Mouse (Mus musculus) intestine, embryonic 14.5 days (tissue): ENCODE results near the gene Rnf186. TPM values are rescaled to one million over a fixed set of nuclear protein-coding genes. Genes with fewer than 3 reads are reported as not detected.
"Not testable (repeated sequence)": the region's sequence is repeated elsewhere in the genome, so short reads cannot be mapped to it uniquely, and the experiment has no call there.

Experiments used
- ATAC-seq: fragments of 200-750 bp; cut with Nextera tagmentation; replicated peaks from 2 replicates; pipeline ENCODE4 v1.8.0; 2017; ENCODE audit warnings: low read depth, moderate number of reproducible peaks, moderate TSS enrichment, moderate library complexity; ENCODE audit not compliant: low FRiP score, low TSS enrichment
- DNase-seq: peaks from one replicate; pipeline ENCODE4 v3.0.0-alpha.2; 2018; ENCODE audit warnings: low spot score
- H3K27ac ChIP-seq: fragments of 300-500 bp; sonication (generic); 2 replicates; pipeline ENCODE4 v1.5.1; 2014; ENCODE audit warnings: low read depth, mild to moderate bottlenecking, control low read depth
- H3K27me3 ChIP-seq: fragments of 300-500 bp; sonication (generic); replicated peaks from 2 replicates; pipeline ENCODE4 v1.6.1; 2014; ENCODE audit warnings: low read length, control low read depth; ENCODE audit not compliant: control insufficient read depth, insufficient read depth
- H3K36me3 ChIP-seq: fragments of 300-500 bp; sonication (generic); 2 replicates; pipeline ENCODE4 v1.6.1; 2014; ENCODE audit warnings: low read length, control low read depth; ENCODE audit not compliant: control insufficient read depth, insufficient read depth
- H3K4me1 ChIP-seq: fragments of 300-500 bp; sonication (generic); replicated peaks from 2 replicates; pipeline ENCODE4 v1.6.1; 2014; ENCODE audit warnings: low read length, control low read depth, mixed read lengths; ENCODE audit not compliant: control insufficient read depth, insufficient read depth
- H3K4me2 ChIP-seq: fragments of 300-500 bp; sonication (generic); 2 replicates; pipeline ENCODE4 v1.6.1; 2014; ENCODE audit warnings: low read length
- H3K4me3 ChIP-seq: fragments of 300-500 bp; sonication (generic); 2 replicates; pipeline ENCODE4 v1.5.1; 2014; ENCODE audit warnings: low read depth, low read length, control low read depth, mixed read lengths
- H3K9ac ChIP-seq: fragments of 300-500 bp; sonication (generic); 2 replicates; pipeline ENCODE4 v1.6.1; 2014; ENCODE audit warnings: mild to moderate bottlenecking, low read length
- H3K9me3 ChIP-seq: fragments of 300-500 bp; sonication (generic); 2 replicates; pipeline ENCODE4 v1.6.1; 2016; ENCODE audit warnings: low read length, control low read depth; ENCODE audit not compliant: control insufficient read depth
- WGBS: fragments of 180-500 bp; shearing (Covaris S2); extraction: QIAGEN DNeasy Blood & Tissue Kit; methylation state at CpG from one replicate; pipeline ENCODE4 v1.1.7; 2014; 5-methylcytosine and 5-hydroxymethylcytosine counted together
- polyA plus RNA-seq: library from polyadenylated mRNA; unstranded; fragments of >200 nt; fragmentation: Nextera tagmentation; extraction: Ambion mirVana; gene quantifications from 2 replicates; pipeline ENCODE4 v1.2.1, GENCODE M21; 2014

Rnf186 gene
- polyA plus RNA-seq, 1 experiment from 2014 or later, result 54.1 TPM

DNA sequence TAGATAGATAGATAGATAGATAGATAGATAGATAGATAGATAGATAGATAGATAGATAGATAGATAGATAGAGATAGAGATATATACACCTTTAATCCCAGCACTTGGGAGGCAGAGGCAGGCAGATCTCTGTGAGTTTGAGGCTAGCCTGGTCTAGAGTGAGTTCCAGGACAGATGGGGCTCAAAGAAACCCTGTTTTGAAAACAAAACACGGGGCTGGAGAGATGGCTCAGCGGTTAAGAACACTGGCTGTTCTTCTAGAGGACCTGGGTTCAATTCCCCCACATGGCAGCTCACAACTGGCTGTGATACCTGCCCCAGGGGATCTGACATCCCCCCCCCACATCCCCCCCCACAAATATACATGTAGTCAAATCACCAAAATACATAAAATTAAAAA lies 7.6 kb downstream of the Rnf186 start:
- 82% methylated on average over 2 of the region's 2 CpGs for WGBS
- not testable (repeated sequence) for H3K36me3 ChIP-seq

DNA sequence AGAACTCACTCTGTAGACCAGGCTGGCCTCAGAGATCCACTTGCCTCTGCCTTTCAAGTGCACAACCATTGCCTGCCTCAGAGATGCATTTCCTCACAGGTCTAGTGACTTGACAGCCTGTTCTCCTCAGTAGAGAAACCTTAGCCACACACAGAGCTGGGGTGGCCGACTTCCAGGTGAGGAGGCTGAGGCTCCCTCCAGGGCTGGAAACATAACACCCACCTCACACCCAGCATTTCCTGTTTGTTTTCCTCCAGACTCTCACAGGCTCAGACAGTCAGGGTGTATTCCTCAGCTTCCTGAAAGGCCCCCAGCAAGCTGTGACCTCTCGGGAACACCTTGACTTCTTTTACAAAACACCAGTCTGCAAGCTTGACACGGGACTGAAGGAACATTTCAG lies 8.3 kb downstream of the Rnf186 start:
- H3K27ac ChIP-seq, result no peak overlapping the region

More for the DNA sequence above, 7.6 kb downstream of the Rnf186 start:
- not testable (repeated sequence) for ATAC-seq, H3K27me3 ChIP-seq, H3K4me2 ChIP-seq, H3K27ac ChIP-seq, H3K4me3 ChIP-seq, DNase-seq, H3K9ac ChIP-seq, H3K9me3 ChIP-seq
- H3K4me1 ChIP-seq, result peaks cover 17% of the 10 kb centered on the region

DNA sequence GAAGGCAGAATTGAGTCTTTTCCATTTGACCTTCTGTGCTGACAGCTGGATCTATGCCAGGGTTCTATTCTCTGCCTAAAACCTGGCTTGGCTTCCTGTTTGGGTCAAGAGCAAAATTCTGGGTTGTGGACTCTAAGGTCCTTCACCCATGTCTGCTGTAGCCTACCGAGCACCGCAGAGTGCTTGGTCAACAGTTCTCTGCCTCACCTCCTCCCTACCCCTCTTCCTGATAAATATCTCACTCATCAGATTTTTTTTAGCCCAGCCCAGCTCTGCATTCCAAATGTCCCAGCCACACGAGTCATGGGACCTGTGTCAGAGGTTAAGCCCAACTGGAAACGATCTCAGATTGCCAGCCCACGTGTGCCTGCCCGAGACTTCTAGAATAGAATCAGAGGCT lies 9.1 kb downstream of the Rnf186 start:
- Histone ChIP-seq H3K4me2 (no peak overlapping the region), H3K4me3 (no peak overlapping the region), H3K27me3 (no peaks in the 10 kb centered on the region), H3K4me1 (peaks cover 15% of the 10 kb centered on the region), H3K36me3 (no peaks in the 10 kb centered on the region), H3K9ac (no peak overlapping the region), H3K9me3 (no peaks in the 10 kb centered on the region), H3K27ac (no peak overlapping the region)
- no peak for DNase-seq
- 56% methylated on average over 6 of the region's 6 CpGs for WGBS
- no peak for ATAC-seq

More for the DNA sequence above, 8.3 kb downstream of the Rnf186 start:
- Histone ChIP-seq H3K4me3 (no peak overlapping the region), H3K36me3 (no peaks in the 10 kb centered on the region), H3K4me1 (peaks cover 17% of the 10 kb centered on the region), H3K27me3 (no peaks in the 10 kb centered on the region), H3K4me2 (no peak overlapping the region), H3K9ac (no peak overlapping the region), H3K9me3 (no peaks in the 10 kb centered on the region)
- WGBS, result 45% methylated on average over 3 of the region's 3 CpGs
- no peak for ATAC-seq
- no peak for DNase-seq

DNA sequence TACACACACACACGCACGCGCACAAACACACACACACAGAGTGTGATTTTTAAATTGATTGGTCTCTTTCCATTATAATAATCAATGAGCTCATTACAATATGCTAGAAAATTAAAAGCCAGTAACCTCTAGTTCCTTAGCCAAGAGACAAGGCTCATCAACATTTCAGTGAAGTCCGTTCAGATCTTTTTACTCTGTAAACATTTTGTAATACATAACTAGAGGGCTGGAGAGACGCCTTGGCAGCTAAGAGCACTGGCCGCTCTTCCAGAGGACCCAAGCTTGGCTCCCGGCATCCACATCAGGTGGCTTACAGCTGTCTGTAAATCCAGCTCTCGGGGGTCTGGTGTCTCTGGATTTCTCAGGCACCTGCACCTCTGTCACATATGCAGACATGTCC lies 13.1 kb downstream of the Rnf186 start:
- Histone ChIP-seq H3K36me3 (no peaks in the 10 kb centered on the region), H3K27me3 (no peaks in the 10 kb centered on the region), H3K9ac (no peak overlapping the region), H3K27ac (no peak overlapping the region), H3K4me1 (0 out of 2 replicates have a peak, but pooled peaks cover 3% of the 10 kb centered on the region), H3K4me2 (no peak overlapping the region), H3K4me3 (no peak overlapping the region), H3K9me3 (0 out of 2 replicates have a peak, but pooled peaks cover 2% of the 10 kb centered on the region)
- no peak for ATAC-seq
- no peak for DNase-seq
- 78% methylated on average over 8 of the region's 8 CpGs for WGBS

DNA sequence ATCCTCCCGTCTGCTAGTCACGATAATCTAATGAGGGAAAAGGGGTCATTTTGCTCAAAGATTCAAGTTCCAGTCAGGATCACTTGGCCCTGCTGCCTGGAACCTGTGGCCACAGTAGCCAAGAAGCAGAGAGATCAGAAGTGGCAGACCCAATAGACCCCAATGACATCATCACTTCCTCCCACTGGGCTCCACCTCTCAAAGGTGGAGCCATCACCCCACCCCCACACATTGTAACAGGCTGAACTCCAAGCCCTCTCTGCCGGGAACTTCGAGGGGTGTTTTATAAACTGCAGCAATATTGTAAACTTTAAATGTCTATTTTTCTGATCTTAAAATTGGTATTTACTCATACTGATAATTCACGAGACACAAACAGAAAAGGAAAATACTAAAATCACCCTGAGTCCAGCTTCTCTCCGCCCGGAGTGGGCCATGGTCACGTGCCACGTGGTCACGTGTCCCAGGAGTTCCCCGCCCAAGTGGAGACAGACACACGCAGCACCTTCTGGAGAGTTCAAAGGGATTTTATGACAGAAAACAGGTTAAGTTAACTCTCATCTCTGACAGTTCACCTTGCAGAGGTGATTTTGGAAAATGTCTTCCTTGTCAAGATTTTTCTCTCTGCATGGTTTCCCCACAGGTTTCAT lies 14.0 kb downstream of the Rnf186 start:
- Histone ChIP-seq H3K27ac (no peak overlapping the region), H3K9me3 (0 out of 2 replicates have a peak, but pooled peaks cover 2% of the 10 kb centered on the region), H3K4me1 (0 out of 2 replicates have a peak, but pooled peaks cover 3% of the 10 kb centered on the region), H3K27me3 (no peaks in the 10 kb centered on the region), H3K36me3 (no peaks in the 10 kb centered on the region), H3K4me3 (no peak overlapping the region), H3K9ac (no peak overlapping the region), H3K4me2 (peak overlapping the region; percentile 9)
- 19% methylated on average over 12 of the region's 12 CpGs for WGBS
- ATAC-seq, result peak; percentile 61; the same call in 1 of the 2 replicates
- DNase-seq, result no peak

DNA sequence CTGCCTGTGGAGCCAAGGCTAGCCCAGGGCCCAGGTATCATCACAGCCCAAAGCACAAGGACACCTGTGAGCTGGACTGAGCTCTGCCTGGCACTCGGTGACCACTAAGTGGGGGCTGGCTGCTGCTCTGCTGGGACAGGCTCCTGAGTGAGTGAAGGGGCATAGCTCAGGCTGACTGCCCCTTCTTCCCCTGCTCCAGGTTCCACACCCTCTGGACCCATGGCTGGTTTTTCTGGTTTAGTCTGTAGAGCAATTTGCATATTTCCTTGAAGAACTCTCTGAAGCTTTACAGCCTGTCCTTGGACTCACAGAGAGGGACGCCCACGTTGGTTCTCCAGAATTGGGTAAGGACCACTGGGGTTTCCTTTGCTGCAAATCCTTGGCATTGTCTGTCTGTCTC lies 16.5 kb downstream of the Rnf186 start:
- Histone ChIP-seq H3K9ac (no peak overlapping the region), H3K9me3 (0 out of 2 replicates have a peak, but pooled peaks cover 2% of the 10 kb centered on the region), H3K27me3 (no peaks in the 10 kb centered on the region), H3K36me3 (no peaks in the 10 kb centered on the region), H3K27ac (no peak overlapping the region; the same call in 1 of the 2 replicates), H3K4me1 (0 out of 2 replicates have a peak, but pooled peaks cover 3% of the 10 kb centered on the region), H3K4me3 (no peak overlapping the region), H3K4me2 (no peak overlapping the region)
- peak; percentile 51 for ATAC-seq
- 46% methylated on average over 3 of the region's 3 CpGs for WGBS
- no peak for DNase-seq

DNA sequence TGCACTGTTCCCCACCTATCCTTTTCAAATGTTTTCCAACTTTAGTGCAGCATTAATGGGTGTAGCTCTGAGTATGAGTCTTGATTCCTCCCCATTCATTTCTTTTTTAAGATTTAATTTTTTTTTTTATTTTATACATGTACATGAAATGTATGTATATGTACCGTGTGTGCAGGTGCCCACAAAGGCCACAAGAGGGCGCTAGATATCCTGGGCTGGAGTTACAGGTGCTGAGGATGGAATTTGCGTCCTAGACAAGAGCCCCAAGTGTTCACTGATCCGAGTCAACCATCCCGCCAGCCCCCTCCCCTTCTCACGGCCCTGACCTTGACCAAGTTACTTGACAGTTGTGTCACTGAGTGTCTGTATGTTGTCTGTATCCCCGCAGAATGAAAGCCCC lies 17.8 kb downstream of the Rnf186 start:
- ATAC-seq (no peak), DNase-seq (no peak)
- Histone ChIP-seq H3K4me1 (0 out of 2 replicates have a peak, but pooled peaks cover 3% of the 10 kb centered on the region), H3K36me3 (no peaks in the 10 kb centered on the region), H3K9ac (no peak overlapping the region), H3K4me2 (no peak overlapping the region), H3K27me3 (no peaks in the 10 kb centered on the region), H3K4me3 (no peak overlapping the region), H3K9me3 (0 out of 2 replicates have a peak, but pooled peaks cover 2% of the 10 kb centered on the region), H3K27ac (no peak overlapping the region)
- WGBS, result 70% methylated on average over 7 of the region's 7 CpGs

DNA sequence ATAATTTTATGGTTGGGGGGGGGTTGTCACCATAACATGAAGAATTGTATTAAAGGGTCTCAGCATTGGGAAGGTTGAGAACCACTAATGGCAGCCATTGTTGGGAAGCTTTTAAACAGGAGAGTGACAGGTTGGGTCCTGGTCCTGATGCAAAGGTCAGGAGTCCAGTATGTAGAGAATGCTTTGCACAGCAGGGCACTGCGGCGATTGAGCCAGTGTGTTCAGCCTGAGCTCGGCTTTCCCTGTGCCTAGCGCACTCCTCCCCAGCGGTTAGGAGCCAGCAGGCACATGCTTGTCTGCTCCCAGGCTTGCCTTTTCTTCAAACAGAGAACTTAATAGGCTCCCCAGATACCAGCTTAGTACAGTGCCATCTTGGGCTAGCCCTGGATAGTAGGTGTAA lies 19.4 kb downstream of the Rnf186 start:
- WGBS, result 68% methylated on average over 5 of the region's 5 CpGs
- H3K27ac ChIP-seq, result no peak overlapping the region
- no peak for DNase-seq
- no peak for ATAC-seq
- no peaks in the 10 kb centered on the region for H3K4me1 ChIP-seq
- no peak overlapping the region for H3K4me3 ChIP-seq
- H3K9ac ChIP-seq, result no peak overlapping the region
- H3K4me2 ChIP-seq, result no peak overlapping the region
- H3K36me3 ChIP-seq, result no peaks in the 10 kb centered on the region
- 0 out of 2 replicates have a peak, but pooled peaks cover 2% of the 10 kb centered on the region for H3K9me3 ChIP-seq
- H3K27me3 ChIP-seq, result no peaks in the 10 kb centered on the region

DNA sequence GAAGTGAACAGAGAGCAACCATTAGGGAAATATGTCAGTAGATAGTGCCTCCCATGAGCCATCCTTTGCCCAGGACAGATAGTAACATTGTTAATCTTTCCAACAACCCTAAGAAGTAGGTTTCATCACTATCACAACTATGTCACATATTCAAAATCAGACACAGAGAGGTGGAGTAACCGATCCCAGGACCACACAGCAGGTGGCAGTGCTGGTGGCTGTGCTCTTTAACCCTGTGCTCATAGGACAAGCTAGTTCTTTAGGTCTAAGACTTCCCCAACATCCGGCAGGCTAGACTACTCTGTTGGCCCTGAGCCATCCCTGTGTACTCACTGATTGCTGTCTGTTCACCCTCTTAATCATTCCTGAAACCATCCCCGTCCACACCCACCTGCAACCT lies 27.5 kb downstream of the Rnf186 start:
- 73% methylated on average over 3 of the region's 3 CpGs for WGBS
- H3K4me3 ChIP-seq, result no peak overlapping the region
- ATAC-seq, result no peak
- H3K36me3 ChIP-seq, result no peaks in the 10 kb centered on the region
- H3K27me3 ChIP-seq, result no peaks in the 10 kb centered on the region
- no peak for DNase-seq
- H3K27ac ChIP-seq, result no peak overlapping the region
- no peak overlapping the region for H3K9ac ChIP-seq
- no peaks in the 10 kb centered on the region for H3K9me3 ChIP-seq
- no peaks in the 10 kb centered on the region for H3K4me1 ChIP-seq
- H3K4me2 ChIP-seq, result no peak overlapping the region
